Mouse (Mus musculus): ENCODE data around the gene Olfr205.

- no peak for TF ChIP-seq POLR2A (IDR thresholded peaks at IDR 0.05; ENCODE audit: extremely low read depth, insufficient read depth, low read length)
- no peak for TF ChIP-seq CTCF (IDR thresholded peaks at IDR 0.05; ENCODE audit: low read depth, low read length)
Measured at GRCm38 (mm10) chr16:59286693-59287092, 44.2 kb downstream of the Olfr205 start, which contains the start of gene Olfr202.

Data from liver, adult 2 months (tissue).